Mouse (Mus musculus): ENCODE data around the gene Pgbd5.

GRCm38 (mm10) chr8:124479251-124479650 is 39.8 kb upstream of the Pgbd5 start:
- no peak for TF ChIP-seq CTCF (conservative IDR thresholded peaks at IDR 0.05; ENCODE audit: low read length)
- TF ChIP-seq POU5F1 (IDR thresholded peaks at IDR 0.05; ENCODE audit: borderline replicate concordance, low read length) = no peak
- no peak for TF ChIP-seq NANOG (IDR thresholded peaks at IDR 0.05; ENCODE audit: borderline replicate concordance, low read length)
